Mouse (Mus musculus): Measurements from ENCODE around the gene Sycp2.
"Not testable (repeated sequence)": the region's sequence is repeated elsewhere in the genome, so short reads cannot be mapped to it uniquely, and the experiment has no call there.

Sycp2 gene

DNA sequence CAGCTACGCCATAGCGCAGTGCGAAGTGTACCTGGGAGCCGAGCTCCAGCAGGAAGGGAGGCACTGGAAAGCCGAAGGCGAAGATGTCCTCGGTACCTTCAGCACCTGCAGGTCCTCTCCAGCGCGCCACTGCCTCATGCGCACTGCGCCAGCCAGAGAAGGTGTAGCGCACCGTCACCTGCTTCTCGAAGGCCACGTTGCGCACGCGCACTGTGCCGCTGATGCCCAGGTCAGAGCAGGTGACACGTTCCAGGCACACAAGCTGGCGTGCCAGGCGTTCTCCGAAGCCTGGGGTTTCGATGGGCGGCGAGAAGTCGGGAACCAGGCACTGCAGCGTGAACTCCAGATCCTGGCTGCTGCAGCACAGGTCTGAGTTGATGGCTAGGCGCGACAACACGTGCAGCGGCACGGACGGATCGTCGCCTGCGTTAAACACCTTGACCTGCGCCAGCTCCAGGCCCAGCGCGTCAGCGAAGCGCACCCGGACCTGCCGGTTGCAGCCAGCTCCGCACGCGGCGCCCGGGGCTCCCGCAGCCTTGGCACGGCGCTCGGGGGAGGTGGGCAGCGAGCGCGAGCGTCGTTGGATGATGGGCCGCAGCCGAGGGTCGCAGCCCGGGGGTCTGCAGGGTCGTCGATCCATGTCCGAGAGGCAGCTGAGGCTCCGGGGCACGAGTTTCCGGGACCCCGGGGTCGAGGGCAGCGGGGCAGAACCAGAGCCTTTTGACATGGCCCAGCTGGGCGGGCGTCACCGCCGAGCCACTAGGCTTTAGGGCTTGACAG, 6.2 kb upstream of the Sycp2 start:
- peak; percentile 54 for DNase-seq

- DNase-seq: no peak
These were observed 5.6 kb upstream of the Sycp2 start for GRCm38 (mm10) chr2:178413081-178413480.

DNA sequence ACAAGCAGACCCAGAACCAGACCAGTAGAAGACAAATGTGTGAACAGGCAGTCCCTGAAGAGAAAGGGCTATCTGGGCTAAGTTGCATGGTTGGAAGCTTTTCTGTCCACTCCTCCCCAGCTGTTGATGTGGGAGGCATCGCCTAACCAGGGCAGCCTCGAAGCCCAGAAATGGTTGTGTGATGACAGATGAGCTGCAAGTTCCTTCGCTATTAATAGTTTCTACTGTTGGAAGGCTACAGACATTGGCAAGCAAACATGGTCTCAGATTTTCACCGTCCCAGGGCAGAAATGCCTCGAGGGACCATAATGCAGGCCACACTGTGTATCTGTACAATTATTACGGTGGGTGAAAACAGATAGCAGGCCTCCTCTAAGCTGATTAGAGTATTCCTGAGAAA, 5.1 kb upstream of the Sycp2 start:
- DNase-seq: peak; percentile 74

- DNase-seq: no peak
These were observed 2.8 kb upstream of the Sycp2 start for GRCm38 (mm10) chr2:178410286-178410685.

- DNase-seq: no peak
These were observed 1.5 kb upstream of the Sycp2 start for GRCm38 (mm10) chr2:178409024-178409423.

GRCm38 (mm10) chr2:178342597-178342996, 64.9 kb downstream of the Sycp2 start:
- DNase-seq: no peak

DNA sequence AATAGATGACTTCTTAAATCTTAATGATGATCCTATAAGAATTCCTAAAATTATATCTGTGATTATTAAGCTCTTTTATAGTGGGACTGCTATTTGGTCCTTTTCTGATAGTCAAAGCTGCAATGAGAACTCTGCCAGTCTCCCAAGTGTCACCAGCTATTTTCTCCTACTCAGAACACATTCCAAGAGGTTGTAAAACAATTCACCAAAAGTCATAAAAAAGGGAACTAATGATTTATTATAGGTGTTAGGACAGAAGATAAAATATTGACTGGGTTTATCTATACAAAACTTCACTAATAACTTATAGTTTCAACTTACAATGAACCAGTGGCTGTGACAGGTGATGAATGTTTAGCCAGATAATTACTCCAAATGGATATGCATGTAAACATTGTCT, 65.4 kb downstream of the Sycp2 start:
- DNase-seq: not testable (repeated sequence)

GRCm38 (mm10) chr2:178339044-178339443, 68.4 kb downstream of the Sycp2 start:
- DNase-seq: no peak

DNA sequence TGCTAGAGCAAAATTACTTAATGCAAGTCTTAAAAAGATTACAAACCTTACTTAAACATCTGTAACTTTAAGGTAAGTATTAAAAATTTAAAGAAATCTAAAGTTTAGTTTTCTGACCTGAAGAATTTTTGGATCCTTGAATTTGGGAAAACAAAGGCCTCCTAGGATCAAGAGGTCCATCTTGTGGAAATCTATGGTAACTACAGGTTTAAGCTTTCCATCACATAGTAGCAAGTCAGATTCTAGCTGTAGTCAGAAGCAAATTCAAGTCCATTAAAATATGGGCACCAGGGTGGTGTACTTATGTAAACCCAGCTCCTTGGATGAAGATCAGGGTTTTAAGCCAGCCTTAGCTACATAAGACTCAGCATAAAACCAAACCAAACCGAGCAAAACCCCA, 69.6 kb downstream of the Sycp2 start:
- DNase-seq: no peak

- no peak for DNase-seq
These were observed 77.5 kb downstream of the Sycp2 start for GRCm38 (mm10) chr2:178329986-178330385.

- DNase-seq: peak; percentile 54
These were observed 77.9 kb downstream of the Sycp2 start for GRCm38 (mm10) chr2:178329551-178329950.

GRCm38 (mm10) chr2:178327466-178328040, 79.9 kb downstream of the Sycp2 start:
- peak; percentile 91 for DNase-seq

DNA sequence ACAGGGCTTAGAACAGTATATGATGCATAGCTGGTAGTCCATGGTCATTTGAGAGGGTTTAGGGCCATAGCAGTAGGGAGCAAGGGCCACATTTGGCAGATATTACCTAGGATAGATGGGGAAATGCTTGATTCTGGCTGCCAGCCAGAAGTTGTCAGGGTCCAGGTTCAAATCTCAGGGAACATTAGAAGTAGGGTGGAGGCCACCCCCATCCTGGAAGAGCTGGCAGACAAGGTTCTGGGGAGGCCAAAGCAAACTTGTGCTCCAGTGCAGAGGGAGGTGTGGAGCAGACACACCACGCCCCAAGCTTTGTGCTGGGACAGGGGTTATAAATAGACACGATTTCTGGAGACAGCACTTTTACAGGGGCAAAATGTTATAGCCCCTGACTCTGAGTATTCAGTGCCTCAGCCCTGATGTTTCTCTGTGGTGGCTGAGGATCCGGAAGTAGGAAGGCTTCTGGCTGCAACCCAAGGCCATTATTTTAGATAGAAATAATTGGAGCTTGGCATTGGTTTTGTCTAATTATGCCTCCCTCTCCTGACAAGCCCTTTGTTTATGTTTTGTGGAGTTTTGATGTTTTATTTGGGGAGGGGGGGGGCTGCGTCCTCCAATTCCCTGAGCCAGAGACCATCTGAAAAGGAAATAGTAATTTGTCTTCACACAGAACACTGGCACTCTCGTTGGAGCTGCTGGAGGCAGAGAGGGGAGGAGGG, 80.6 kb downstream of the Sycp2 start:
- DNase-seq: no peak

- no peak for DNase-seq
These were observed 81.4 kb downstream of the Sycp2 start for GRCm38 (mm10) chr2:178326067-178326466.

DNA sequence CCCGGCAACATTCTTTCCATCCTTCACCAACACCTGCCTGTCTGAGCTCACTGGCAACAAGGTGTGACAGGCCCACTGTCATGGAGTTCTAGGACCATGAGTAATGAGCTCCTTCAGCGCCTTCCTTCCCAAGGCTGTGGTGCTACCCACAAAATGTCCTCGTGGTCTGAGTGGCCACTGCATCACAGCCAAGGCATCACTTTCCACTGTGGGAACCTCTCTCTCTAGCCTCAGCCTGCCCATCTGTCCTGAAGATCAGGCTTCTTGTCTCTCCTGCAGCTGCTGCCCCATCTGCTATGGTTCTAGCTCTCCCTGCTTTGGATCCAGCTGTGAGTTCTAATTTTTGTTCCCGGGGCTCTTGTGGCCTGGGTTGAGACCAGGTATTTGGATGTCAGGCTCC, 82.7 kb downstream of the Sycp2 start:
- no peak for DNase-seq

DNA sequence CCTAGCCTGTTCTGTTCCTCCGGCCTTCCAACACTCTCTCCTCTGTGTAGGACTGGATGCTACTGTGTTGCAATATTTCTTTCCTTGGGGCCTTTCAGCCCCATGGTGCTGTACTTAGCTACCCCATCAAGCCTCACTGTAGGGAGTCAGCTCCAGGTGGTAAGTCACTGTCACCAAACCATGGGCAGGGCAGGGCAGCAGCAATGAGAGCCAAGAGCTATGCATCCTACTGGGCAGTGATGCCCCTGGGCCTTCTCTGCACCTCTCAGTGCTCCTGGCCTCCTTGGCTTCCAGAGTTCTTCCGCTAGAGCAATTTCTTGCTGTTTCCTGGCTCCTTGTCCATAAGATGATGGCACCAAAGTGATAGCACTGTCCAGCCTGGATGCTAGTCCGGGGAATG, 83.1 kb downstream of the Sycp2 start:
- DNase-seq: no peak

GRCm38 (mm10) chr2:178321271-178321670, 86.2 kb downstream of the Sycp2 start:
- DNase-seq: peak; percentile 82

- no peak for DNase-seq
These were observed 87.7 kb downstream of the Sycp2 start for GRCm38 (mm10) chr2:178319766-178320165.

GRCm38 (mm10) chr2:178316281-178316680, 91.2 kb downstream of the Sycp2 start:
- DNase-seq: no peak

- no peak for DNase-seq
These were observed 93.9 kb downstream of the Sycp2 start for GRCm38 (mm10) chr2:178313539-178313938.

DNA sequence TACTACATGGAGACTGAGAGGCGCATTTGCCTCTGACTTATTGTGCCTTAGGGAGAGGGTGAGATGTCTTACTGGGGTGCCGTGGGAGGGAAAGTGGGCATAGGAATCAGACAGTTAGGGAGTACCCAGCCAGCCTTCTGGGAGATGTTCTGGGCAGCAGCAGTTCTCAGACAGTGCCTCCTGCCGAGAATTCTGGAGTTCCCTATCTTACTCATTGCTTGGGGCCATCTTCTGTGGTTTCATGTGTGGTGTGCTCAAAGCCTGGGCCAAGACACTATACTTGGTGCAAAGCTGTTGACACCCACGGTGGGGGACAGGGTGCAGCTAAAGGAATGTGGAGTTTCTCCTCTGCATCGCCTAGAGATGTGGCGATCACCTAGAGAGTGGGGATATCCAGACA, 102.8 kb downstream of the Sycp2 start:
- DNase-seq: peak; percentile 39

DNA sequence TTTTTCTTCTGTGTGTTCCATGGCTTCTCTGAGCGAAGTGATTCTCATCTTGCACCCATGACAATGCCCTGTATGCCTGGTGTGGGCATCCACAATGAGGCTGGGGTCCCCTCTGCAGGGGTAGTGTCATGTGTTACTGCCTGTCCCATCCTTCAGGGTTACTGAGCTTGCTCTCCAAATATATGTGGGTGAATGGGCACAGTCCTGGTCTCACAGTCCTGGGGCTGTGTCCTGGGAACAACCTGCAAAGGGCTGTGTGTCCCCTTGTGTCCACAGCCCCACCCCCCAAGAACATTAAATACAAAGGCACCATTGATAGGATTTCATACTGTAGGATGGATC, 103.3 kb downstream of the Sycp2 start:
- DNase-seq: no peak

DNA sequence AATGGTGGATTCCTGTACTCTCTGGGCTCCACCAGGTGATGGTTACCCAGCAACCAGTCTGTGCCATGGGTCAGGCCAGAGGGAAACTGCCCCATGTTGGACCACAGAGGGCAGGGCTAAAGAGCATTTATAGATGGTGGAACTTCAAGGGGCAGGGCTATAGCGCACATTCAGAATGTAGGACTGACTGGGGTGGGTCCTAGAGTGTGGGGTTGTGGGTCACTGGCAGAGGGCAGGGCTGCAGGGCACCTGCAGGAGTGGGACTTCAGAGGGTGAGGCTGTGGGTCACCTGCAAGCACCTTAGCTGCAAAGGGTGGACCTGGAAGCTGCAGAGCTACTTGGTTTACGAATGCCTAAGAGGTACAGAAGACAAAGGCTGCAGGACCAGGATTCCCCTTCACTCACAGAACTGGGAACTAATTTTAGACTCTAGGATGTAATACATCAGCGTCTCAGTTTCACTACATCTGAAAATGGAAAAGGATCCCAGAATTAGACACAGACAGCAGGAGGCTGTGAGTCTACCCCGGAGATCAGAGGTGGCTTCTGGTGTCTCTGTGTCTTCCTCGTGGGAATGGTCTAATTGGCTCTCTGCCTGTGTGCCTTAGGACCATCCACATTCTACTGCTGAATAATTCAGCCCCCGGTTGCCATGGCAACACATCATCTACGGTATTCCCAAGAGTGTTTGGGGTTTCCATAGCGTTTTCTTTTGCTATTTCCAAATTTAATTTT, 103.9 kb downstream of the Sycp2 start:
- DNase-seq: peak; percentile 62
